Mouse (Mus musculus): ENCODE results near the gene Klk1b4. TPM values are rescaled to one million over a fixed set of nuclear protein-coding genes. Genes with fewer than 3 reads are reported as not detected.

Klk1b4 gene
- not detected for polyA plus RNA-seq (2017; shearing (Covaris generic))

GRCm38 (mm10) chr7:44207135-44207534 lies at the start of gene Klk1b4:
TSS of gene Klk1b4 (plus strand) at chr7:44207435.

GRCm38 (mm10) chr7:44187936-44188335 lies 19.3 kb upstream of the Klk1b4 start, which contains the start of gene Klk1b24:
TSS of gene Klk1b24 (plus strand) at chr7:44188236.

GRCm38 (mm10) chr7:44197891-44198290 lies 9.3 kb upstream of the Klk1b4 start, which contains the start of gene Klk1b3:
TSS of gene Klk1b3 (plus strand) at chr7:44198191.

GRCm38 (mm10) chr7:44215645-44216044 lies 8.4 kb downstream of the Klk1b4 start, which contains the start of gene Klk1b5:
TSS of gene Klk1b5 (plus strand) at chr7:44215945.

GRCm38 (mm10) chr7:44225076-44225475 lies 17.8 kb downstream of the Klk1b4 start, which contains the start of gene Klk1:
TSS of gene Klk1 (plus strand) at chr7:44225360.

GRCm38 (mm10) chr7:44235909-44236308 lies 28.7 kb downstream of the Klk1b4 start, which contains the start of gene Gm36864:
TSS of gene Gm36864 (plus strand) at chr7:44236177.

GRCm38 (mm10) chr7:44246055-44246983 lies 39.1 kb downstream of the Klk1b4 start, which contains the start of the genes 1700028J19Rik and 2410002F23Rik:
TSS of gene 1700028J19Rik (minus strand) at chr7:44246695.
TSS of gene 2410002F23Rik (plus strand) at chr7:44246722.

GRCm38 (mm10) chr7:44257278-44257677 lies 50.0 kb downstream of the Klk1b4 start, which contains the start of gene Acp4:
TSS of gene Acp4 (minus strand) at chr7:44257378.

GRCm38 (mm10) chr7:44261147-44261546 lies 53.9 kb downstream of the Klk1b4 start, which contains the start of gene Gm15517:
TSS of gene Gm15517 (plus strand) at chr7:44261447.

Other genes starting within 250 kb of the Klk1b4 start
- not detected for gene Klk1b1, start 240.7 kb upstream of the Klk1b4 start, polyA plus RNA-seq (2017; shearing (Covaris generic))
- 0.55 TPM for gene Klk1b9, start 231.4 kb upstream of the Klk1b4 start, polyA plus RNA-seq (2017; shearing (Covaris generic))
- gene Klk1b11, start 211.6 kb upstream of the Klk1b4 start, polyA plus RNA-seq (2017; shearing (Covaris generic)): not detected
- gene Klk1b26, start 195.3 kb upstream of the Klk1b4 start, polyA plus RNA-seq (2017; shearing (Covaris generic)): not detected
- 1.2 TPM for gene Klk1b27, start 155.1 kb upstream of the Klk1b4 start, polyA plus RNA-seq (2017; shearing (Covaris generic))
- gene Klk1b21, start 105.1 kb upstream of the Klk1b4 start, polyA plus RNA-seq (2017; shearing (Covaris generic)): not detected
- not detected for gene Klk1b22, start 94.8 kb upstream of the Klk1b4 start, polyA plus RNA-seq (2017; shearing (Covaris generic))
- not detected for gene Klk1b16, start 70.7 kb upstream of the Klk1b4 start, polyA plus RNA-seq (2017; shearing (Covaris generic))
- not detected for gene Klk1b24, start 19.2 kb upstream of the Klk1b4 start, polyA plus RNA-seq (2017; shearing (Covaris generic))
- gene Klk1b3, start 9.2 kb upstream of the Klk1b4 start, polyA plus RNA-seq (2017; shearing (Covaris generic)): not detected
- gene Klk1b5, start 8.5 kb downstream of the Klk1b4 start, polyA plus RNA-seq (2017; shearing (Covaris generic)): not detected
- gene Klk1, start 17.9 kb downstream of the Klk1b4 start, polyA plus RNA-seq (2017; shearing (Covaris generic)): not detected
- not detected for gene Gm36864, start 28.7 kb downstream of the Klk1b4 start, polyA plus RNA-seq (2017; shearing (Covaris generic))
- gene 1700028J19Rik, start 39.3 kb downstream of the Klk1b4 start, polyA plus RNA-seq (2017; shearing (Covaris generic)): 2.1 TPM
- 189 TPM for gene 2410002F23Rik, start 39.3 kb downstream of the Klk1b4 start, polyA plus RNA-seq (2017; shearing (Covaris generic))
- 0.28 TPM for gene Acp4, start 49.9 kb downstream of the Klk1b4 start, polyA plus RNA-seq (2017; shearing (Covaris generic))
- gene Gm15517, start 54.0 kb downstream of the Klk1b4 start, polyA plus RNA-seq (2017; shearing (Covaris generic)): not detected
- gene Clec11a, start 99.5 kb downstream of the Klk1b4 start, polyA plus RNA-seq (2017; shearing (Covaris generic)): 0.31 TPM
- gene Shank1, start 102.8 kb downstream of the Klk1b4 start, polyA plus RNA-seq (2017; shearing (Covaris generic)): 0.16 TPM
- gene Syt3, start 176.7 kb downstream of the Klk1b4 start, polyA plus RNA-seq (2017; shearing (Covaris generic)): 0.28 TPM
- 0.71 TPM for gene 1700008O03Rik, start 178.4 kb downstream of the Klk1b4 start, polyA plus RNA-seq (2017; shearing (Covaris generic))
- gene Lrrc4b, start 221.6 kb downstream of the Klk1b4 start, polyA plus RNA-seq (2017; shearing (Covaris generic)): not detected

Data from CD4-positive, CD25-positive, alpha-beta regulatory T cell (primary cell).